Mouse (Mus musculus): ENCODE measurements around the gene Osbpl6. TPM values are rescaled to one million over a fixed set of nuclear protein-coding genes. Genes with fewer than 3 reads are reported as not detected.

Gene Osbpl6
- polyA plus RNA-seq, 1 experiment from 2014 or later, result 5.9 TPM

- ATAC-seq (replicated peaks; ENCODE audit: extremely low read depth, insufficient read depth, low FRiP score), result no peak
- Histone ChIP-seq H3K9ac (ENCODE audit: low read length) (no peak overlapping the region), H3K9me3 (replicated peaks; ENCODE audit: control insufficient read depth, low read length) (no peaks in the 10 kb centered on the region), H3K27ac (ENCODE audit: low read length) (no peak overlapping the region), H3K4me3 (ENCODE audit: low read length) (no peak overlapping the region), H3K4me1 (ENCODE audit: control insufficient read depth, insufficient read depth, low read length) (no peaks in the 10 kb centered on the region), H3K27me3 (ENCODE audit: control insufficient read depth, insufficient read depth, low read length) (no peaks in the 10 kb centered on the region), H3K4me2 (ENCODE audit: low read depth, low read length) (no peak overlapping the region), H3K36me3 (ENCODE audit: control insufficient read depth, insufficient read depth) (no peaks in the 10 kb centered on the region)
- 55% methylated on average over 7 of the region's 7 CpGs for WGBS
These were observed 29.4 kb downstream of the Osbpl6 start for GRCm38 (mm10) chr2:76435667-76436239.

DNA sequence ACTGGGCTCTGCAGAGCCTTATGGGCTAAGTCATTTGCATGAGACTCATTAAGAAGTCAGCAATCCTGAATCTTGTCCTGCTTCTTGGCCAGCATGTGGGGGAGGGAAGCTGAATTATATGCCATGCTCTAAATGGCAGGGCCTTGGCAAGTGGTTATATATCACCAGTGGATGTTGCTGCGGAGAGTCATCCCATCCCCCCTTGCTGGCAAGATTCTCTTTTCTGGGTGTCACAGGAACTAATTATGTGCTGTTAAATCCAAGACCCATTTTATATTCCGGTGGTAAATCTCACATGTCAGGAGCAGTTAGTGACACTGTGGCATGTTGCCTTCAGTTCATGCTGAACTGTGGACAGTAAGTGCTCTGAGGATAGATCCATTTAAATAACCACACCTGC, 31.1 kb downstream of the Osbpl6 start:
- H3K4me1 ChIP-seq (ENCODE audit: control insufficient read depth, insufficient read depth, low read length), result peaks cover 9% of the 10 kb centered on the region; the same call in 1 of the 2 replicates
- 88% methylated on average over 2 of the region's 2 CpGs for WGBS
- H3K4me2 ChIP-seq (ENCODE audit: low read depth, low read length), result no peak overlapping the region

GRCm38 (mm10) chr2:76439540-76439939, 33.2 kb downstream of the Osbpl6 start:
- Histone ChIP-seq H3K4me2 (ENCODE audit: low read depth, low read length) (no peak overlapping the region), H3K9ac (ENCODE audit: low read length) (no peak overlapping the region), H3K4me1 (ENCODE audit: control insufficient read depth, insufficient read depth, low read length) (peaks cover 9% of the 10 kb centered on the region; the same call in 1 of the 2 replicates), H3K36me3 (ENCODE audit: control insufficient read depth, insufficient read depth) (no peaks in the 10 kb centered on the region), H3K27ac (ENCODE audit: low read length) (no peak overlapping the region), H3K9me3 (replicated peaks; ENCODE audit: control insufficient read depth, low read length) (no peaks in the 10 kb centered on the region), H3K27me3 (ENCODE audit: control insufficient read depth, insufficient read depth, low read length) (no peaks in the 10 kb centered on the region), H3K4me3 (ENCODE audit: low read length) (no peak overlapping the region)
- ATAC-seq (replicated peaks; ENCODE audit: extremely low read depth, insufficient read depth, low FRiP score), result no peak
- WGBS, result 56% methylated on average over 2 of the region's 2 CpGs

More for the DNA sequence above, 31.1 kb downstream of the Osbpl6 start:
- no peaks in the 10 kb centered on the region for H3K27me3 ChIP-seq (ENCODE audit: control insufficient read depth, insufficient read depth, low read length)
- H3K9ac ChIP-seq (ENCODE audit: low read length), result no peak overlapping the region
- ATAC-seq (replicated peaks; ENCODE audit: extremely low read depth, insufficient read depth, low FRiP score), result no peak
- no peaks in the 10 kb centered on the region for H3K9me3 ChIP-seq (replicated peaks; ENCODE audit: control insufficient read depth, low read length)
- no peaks in the 10 kb centered on the region for H3K36me3 ChIP-seq (ENCODE audit: control insufficient read depth, insufficient read depth)
- no peak overlapping the region for H3K4me3 ChIP-seq (ENCODE audit: low read length)
- H3K27ac ChIP-seq (ENCODE audit: low read length), result no peak overlapping the region

DNA sequence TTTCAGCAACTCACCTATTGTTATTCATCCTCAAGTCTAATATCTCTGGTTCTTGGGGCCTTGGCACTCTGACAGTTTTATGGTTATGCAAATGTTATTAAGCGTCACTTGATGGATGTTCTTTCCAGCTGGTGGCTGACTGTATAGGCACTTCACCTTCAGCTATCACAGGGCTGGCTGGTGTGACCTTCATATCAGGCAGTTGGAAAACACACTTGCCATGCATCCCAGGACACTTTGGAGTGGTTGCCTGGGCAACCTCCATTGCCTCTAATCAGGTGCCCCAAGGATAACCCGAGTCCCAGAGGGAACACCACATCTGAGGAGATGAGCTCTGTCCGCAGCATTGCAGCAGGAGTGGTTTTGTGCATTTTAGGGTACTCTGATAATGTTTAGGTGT, 35.8 kb downstream of the Osbpl6 start:
- H3K9me3 ChIP-seq (replicated peaks; ENCODE audit: control insufficient read depth, low read length), result no peaks in the 10 kb centered on the region; the same call in 1 of the 2 replicates
- H3K27me3 ChIP-seq (ENCODE audit: control insufficient read depth, insufficient read depth, low read length), result no peaks in the 10 kb centered on the region
- H3K4me1 ChIP-seq (ENCODE audit: control insufficient read depth, insufficient read depth, low read length), result peaks cover 9% of the 10 kb centered on the region; the same call in 1 of the 2 replicates
- peak; percentile 72 for ATAC-seq (replicated peaks; ENCODE audit: extremely low read depth, insufficient read depth, low FRiP score)
- no peak overlapping the region for H3K4me2 ChIP-seq (ENCODE audit: low read depth, low read length)
- peak overlapping the region; percentile 51; the same call in 1 of the 2 replicates for H3K27ac ChIP-seq (ENCODE audit: low read length)
- H3K36me3 ChIP-seq (ENCODE audit: control insufficient read depth, insufficient read depth), result no peaks in the 10 kb centered on the region
- no peak overlapping the region; the same call in 1 of the 2 replicates for H3K9ac ChIP-seq (ENCODE audit: low read length)
- H3K4me3 ChIP-seq (ENCODE audit: low read length), result no peak overlapping the region
- 26% methylated on average over 3 of the region's 3 CpGs for WGBS

GRCm38 (mm10) chr2:76449836-76450355, 43.6 kb downstream of the Osbpl6 start:
- no peaks in the 10 kb centered on the region for H3K27me3 ChIP-seq (ENCODE audit: control insufficient read depth, insufficient read depth, low read length)
- H3K36me3 ChIP-seq (ENCODE audit: control insufficient read depth, insufficient read depth), result no peaks in the 10 kb centered on the region
- no peak overlapping the region for H3K9ac ChIP-seq (ENCODE audit: low read length)
- 73% methylated on average over 6 of the region's 6 CpGs for WGBS
- H3K4me1 ChIP-seq (ENCODE audit: control insufficient read depth, insufficient read depth, low read length), result no peaks in the 10 kb centered on the region
- ATAC-seq (replicated peaks; ENCODE audit: extremely low read depth, insufficient read depth, low FRiP score), result no peak
- no peaks in the 10 kb centered on the region; the same call in 1 of the 2 replicates for H3K9me3 ChIP-seq (replicated peaks; ENCODE audit: control insufficient read depth, low read length)
- H3K4me2 ChIP-seq (ENCODE audit: low read depth, low read length), result no peak overlapping the region
- H3K27ac ChIP-seq (ENCODE audit: low read length), result no peak overlapping the region
- H3K4me3 ChIP-seq (ENCODE audit: low read length), result no peak overlapping the region

GRCm38 (mm10) chr2:76466723-76467122, 60.4 kb downstream of the Osbpl6 start:
- Histone ChIP-seq H3K27me3 (ENCODE audit: control insufficient read depth, insufficient read depth, low read length) (no peaks in the 10 kb centered on the region), H3K36me3 (ENCODE audit: control insufficient read depth, insufficient read depth) (no peaks in the 10 kb centered on the region), H3K4me2 (ENCODE audit: low read depth, low read length) (no peak overlapping the region), H3K4me1 (ENCODE audit: control insufficient read depth, insufficient read depth, low read length) (no peaks in the 10 kb centered on the region), H3K4me3 (ENCODE audit: low read length) (no peak overlapping the region), H3K9me3 (replicated peaks; ENCODE audit: control insufficient read depth, low read length) (no peaks in the 10 kb centered on the region), H3K27ac (ENCODE audit: low read length) (no peak overlapping the region), H3K9ac (ENCODE audit: low read length) (no peak overlapping the region)
- no peak for ATAC-seq (replicated peaks; ENCODE audit: extremely low read depth, insufficient read depth, low FRiP score)
- 92% methylated on average over 5 of the region's 5 CpGs for WGBS

- Histone ChIP-seq H3K4me3 (ENCODE audit: low read length) (no peak overlapping the region), H3K27me3 (ENCODE audit: control insufficient read depth, insufficient read depth, low read length) (no peaks in the 10 kb centered on the region), H3K36me3 (ENCODE audit: control insufficient read depth, insufficient read depth) (no peaks in the 10 kb centered on the region), H3K9me3 (replicated peaks; ENCODE audit: control insufficient read depth, low read length) (no peaks in the 10 kb centered on the region), H3K4me2 (ENCODE audit: low read depth, low read length) (no peak overlapping the region), H3K4me1 (ENCODE audit: control insufficient read depth, insufficient read depth, low read length) (no peaks in the 10 kb centered on the region), H3K27ac (ENCODE audit: low read length) (no peak overlapping the region), H3K9ac (ENCODE audit: low read length) (no peak overlapping the region)
- 53% methylated on average over 8 of the region's 8 CpGs for WGBS
- ATAC-seq (replicated peaks; ENCODE audit: extremely low read depth, insufficient read depth, low FRiP score), result no peak
These were observed 61.9 kb downstream of the Osbpl6 start for GRCm38 (mm10) chr2:76468204-76468603.

GRCm38 (mm10) chr2:76469091-76469750, 62.9 kb downstream of the Osbpl6 start:
- ATAC-seq (replicated peaks; ENCODE audit: extremely low read depth, insufficient read depth, low FRiP score), result no peak
- Histone ChIP-seq H3K36me3 (ENCODE audit: control insufficient read depth, insufficient read depth) (no peaks in the 10 kb centered on the region), H3K9me3 (replicated peaks; ENCODE audit: control insufficient read depth, low read length) (no peaks in the 10 kb centered on the region), H3K9ac (ENCODE audit: low read length) (no peak overlapping the region), H3K4me2 (ENCODE audit: low read depth, low read length) (no peak overlapping the region), H3K4me3 (ENCODE audit: low read length) (no peak overlapping the region), H3K27ac (ENCODE audit: low read length) (no peak overlapping the region), H3K4me1 (ENCODE audit: control insufficient read depth, insufficient read depth, low read length) (no peaks in the 10 kb centered on the region), H3K27me3 (ENCODE audit: control insufficient read depth, insufficient read depth, low read length) (no peaks in the 10 kb centered on the region)
- 80% methylated on average over 6 of the region's 6 CpGs for WGBS

DNA sequence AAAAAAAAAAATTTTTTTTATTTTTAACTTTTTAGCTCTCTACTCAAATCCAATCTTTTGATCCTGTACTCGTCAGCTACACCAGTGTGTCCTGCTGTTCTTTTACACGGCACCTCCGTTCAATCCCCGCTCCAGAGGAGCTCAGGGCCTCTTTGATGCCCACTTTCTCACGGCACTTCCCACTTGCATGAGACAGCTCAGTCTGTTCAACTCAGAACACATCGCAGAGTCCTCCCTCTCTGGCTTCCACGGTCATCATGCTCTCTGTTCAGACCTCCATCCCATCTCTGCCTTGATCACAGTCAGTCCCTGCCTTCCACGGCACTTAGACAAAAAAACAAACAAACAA, 63.4 kb downstream of the Osbpl6 start:
- no peaks in the 10 kb centered on the region for H3K4me1 ChIP-seq (ENCODE audit: control insufficient read depth, insufficient read depth, low read length)
- no peaks in the 10 kb centered on the region for H3K27me3 ChIP-seq (ENCODE audit: control insufficient read depth, insufficient read depth, low read length)
- H3K4me2 ChIP-seq (ENCODE audit: low read depth, low read length), result no peak overlapping the region
- no peak overlapping the region for H3K27ac ChIP-seq (ENCODE audit: low read length)
- ATAC-seq (replicated peaks; ENCODE audit: extremely low read depth, insufficient read depth, low FRiP score), result no peak
- no peaks in the 10 kb centered on the region for H3K9me3 ChIP-seq (replicated peaks; ENCODE audit: control insufficient read depth, low read length)
- WGBS, result 69% methylated on average over 8 of the region's 8 CpGs
- no peak overlapping the region for H3K9ac ChIP-seq (ENCODE audit: low read length)
- no peaks in the 10 kb centered on the region for H3K36me3 ChIP-seq (ENCODE audit: control insufficient read depth, insufficient read depth)
- H3K4me3 ChIP-seq (ENCODE audit: low read length), result no peak overlapping the region

Measured in heart, embryonic 16.5 days (tissue).